Mouse (Mus musculus) liver, postnatal 0 days (tissue): ENCODE measurements around the gene Irf2bpl. TPM values are rescaled to one million over a fixed set of nuclear protein-coding genes. Genes with fewer than 3 reads are reported as not detected.

Experiments used
- ATAC-seq: fragments of 200-750 bp; cut with Nextera tagmentation; 2 replicates; pipeline ENCODE4 v1.8.0; 2017; ENCODE audit warnings: mild to moderate bottlenecking, moderate library complexity
- DNase-seq: peaks from one replicate; pipeline ENCODE4 v3.0.0-alpha.2; 2016
- H3K27ac ChIP-seq: fragments of 300-500 bp; sonication (generic); 2 replicates; pipeline ENCODE4 v1.5.1; 2014; ENCODE audit warnings: antibody characterized with exemption, moderate library complexity, mild to moderate bottlenecking, low read depth
- H3K27me3 ChIP-seq: fragments of 300-500 bp; sonication (generic); 2 replicates; pipeline ENCODE4 v1.6.1; 2014; ENCODE audit warnings: low read length, control low read depth, mixed read lengths; ENCODE audit not compliant: insufficient read depth
- H3K36me3 ChIP-seq: fragments of 300-500 bp; sonication (generic); replicated peaks from 2 replicates; pipeline ENCODE4 v1.6.1; 2014; ENCODE audit warnings: mild to moderate bottlenecking, control low read depth, low read length, moderate library complexity, mixed read lengths; ENCODE audit not compliant: insufficient read depth
- H3K4me1 ChIP-seq: fragments of 300-500 bp; sonication (generic); 2 replicates; pipeline ENCODE4 v1.6.1; 2014; ENCODE audit warnings: antibody characterized with exemption, mild to moderate bottlenecking, control low read depth; ENCODE audit not compliant: insufficient read depth
- H3K4me2 ChIP-seq: fragments of 300-500 bp; sonication (generic); 2 replicates; pipeline ENCODE4 v1.6.1; 2014; ENCODE audit warnings: low read depth, mild to moderate bottlenecking, low read length, moderate library complexity, mixed read lengths
- H3K4me3 ChIP-seq: fragments of 300-500 bp; sonication (generic); 2 replicates; pipeline ENCODE4 v1.5.1; 2014; ENCODE audit warnings: low read depth, low read length
- H3K9ac ChIP-seq: fragments of 300-500 bp; sonication (generic); replicated peaks from 2 replicates; pipeline ENCODE4 v1.6.1; 2014; ENCODE audit warnings: mild to moderate bottlenecking, moderate library complexity
- H3K9me3 ChIP-seq: fragments of 300-500 bp; sonication (generic); 2 replicates; pipeline ENCODE4 v1.6.1; 2016; ENCODE audit warnings: mild to moderate bottlenecking, control low read depth, low read length, mixed read lengths
- CTCF ChIP-seq: sonication (generic); IDR thresholded peaks from 2 replicates; pipeline ENCODE4 v1.5.1; 2016; ENCODE audit warnings: antibody characterized with exemption, low read depth
- EP300 ChIP-seq: IDR thresholded peaks from 2 replicates; pipeline ENCODE4 v1.6.1; 2016; ENCODE audit warnings: antibody characterized with exemption, low read depth, mild to moderate bottlenecking
- WGBS: fragments of 180-500 bp; shearing (Covaris S2); extraction: QIAGEN DNeasy Blood & Tissue Kit; methylation state at CpG from one replicate; pipeline ENCODE4 v1.1.7; 2014; ENCODE audit not compliant: insufficient replicate concordance; 5-methylcytosine and 5-hydroxymethylcytosine counted together
- polyA plus RNA-seq: library from polyadenylated mRNA; unstranded; fragments of >200 nt; fragmentation: Nextera tagmentation; extraction: Ambion mirVana; gene quantifications from 2 replicates; pipeline ENCODE4 v1.2.1, GENCODE M21; 2015

The Irf2bpl gene
- polyA plus RNA-seq, result 5.0 and 5.3 TPM in 2 replicates

GRCm38 (mm10) chr12:86884197-86885058 lies at the start of gene Irf2bpl:
Irf2bpl (minus strand) TSS chr12:86884798.
- Histone ChIP-seq H3K4me3 (peak within 1 kb of the TSS; percentile 74), H3K9me3 (no peaks in the 10 kb centered on the region), H3K36me3 (no peaks in the 10 kb centered on the region), H3K27me3 (peaks cover 36% of the 10 kb centered on the region), H3K9ac (peak within 1 kb of the TSS; percentile 85), H3K27ac (peak within 1 kb of the TSS; percentile 97), H3K4me1 (peaks cover 30% of the 10 kb centered on the region), H3K4me2 (peak within 1 kb of the TSS; percentile 87)
- ATAC-seq (peak; percentile 72), DNase-seq (peak; percentile 96)
- WGBS, result under 1% methylated on average over 66 of the region's 82 CpGs
- TF ChIP-seq EP300 (no peak), CTCF (no peak)

- no peaks in the 10 kb centered on the region for H3K4me1 ChIP-seq
- TF ChIP-seq CTCF (no peak), EP300 (no peak)
- WGBS, result 59% methylated on average over 6 of the region's 6 CpGs
- ATAC-seq, result no peak
- no peak overlapping the region for H3K9ac ChIP-seq
- H3K4me3 ChIP-seq, result no peak overlapping the region
- H3K27me3 ChIP-seq, result no peaks in the 10 kb centered on the region
- no peaks in the 10 kb centered on the region for H3K36me3 ChIP-seq
- peaks cover 6% of the 10 kb centered on the region; the same call in 1 of the 2 replicates for H3K9me3 ChIP-seq
- no peak overlapping the region for H3K4me2 ChIP-seq
- no peak overlapping the region for H3K27ac ChIP-seq
- no peak for DNase-seq
Measured at GRCm38 (mm10) chr12:86932575-86932952, 48.0 kb upstream of the Irf2bpl start.

- Histone ChIP-seq H3K9me3 (peaks cover 6% of the 10 kb centered on the region; the same call in 1 of the 2 replicates), H3K36me3 (no peaks in the 10 kb centered on the region), H3K27me3 (no peaks in the 10 kb centered on the region), H3K4me3 (no peak overlapping the region), H3K9ac (no peak overlapping the region), H3K27ac (no peak overlapping the region), H3K4me2 (no peak overlapping the region), H3K4me1 (no peaks in the 10 kb centered on the region)
- no peak for DNase-seq
- no peak for TF ChIP-seq CTCF
- TF ChIP-seq EP300, result peak; percentile 51
- 39% methylated on average over 7 of the region's 7 CpGs for WGBS
- ATAC-seq, result no peak
Measured at GRCm38 (mm10) chr12:86931919-86932574, 47.4 kb upstream of the Irf2bpl start.

- WGBS, result 74% methylated on average over 6 of the region's 6 CpGs
- TF ChIP-seq CTCF (no peak), EP300 (no peak)
- ATAC-seq, result no peak
Measured at GRCm38 (mm10) chr12:86930934-86931729, 46.5 kb upstream of the Irf2bpl start.

GRCm38 (mm10) chr12:86923837-86924236 lies 39.2 kb upstream of the Irf2bpl start:
- Histone ChIP-seq H3K4me3 (no peak overlapping the region), H3K36me3 (no peaks in the 10 kb centered on the region), H3K4me2 (no peak overlapping the region), H3K9ac (no peak overlapping the region), H3K27ac (no peak overlapping the region), H3K9me3 (peaks cover 6% of the 10 kb centered on the region; the same call in 1 of the 2 replicates), H3K4me1 (peaks cover 5% of the 10 kb centered on the region), H3K27me3 (no peaks in the 10 kb centered on the region)
- peak; percentile 77 for DNase-seq
- TF ChIP-seq CTCF, result peak; percentile 96
- no peak for TF ChIP-seq EP300
- WGBS, result 2% methylated on average over 5 of the region's 5 CpGs
- peak; percentile 81 for ATAC-seq

More at GRCm38 (mm10) chr12:86930934-86931729, 46.5 kb upstream of the Irf2bpl start:
- no peak overlapping the region for H3K9ac ChIP-seq
- DNase-seq, result no peak
- no peak overlapping the region for H3K4me2 ChIP-seq
- H3K27me3 ChIP-seq, result no peaks in the 10 kb centered on the region
- H3K4me3 ChIP-seq, result no peak overlapping the region
- H3K9me3 ChIP-seq, result peaks cover 6% of the 10 kb centered on the region; the same call in 1 of the 2 replicates
- H3K4me1 ChIP-seq, result no peaks in the 10 kb centered on the region
- no peak overlapping the region for H3K27ac ChIP-seq
- H3K36me3 ChIP-seq, result no peaks in the 10 kb centered on the region
